Mouse (Mus musculus): ENCODE results near the gene Npvf. TPM values are rescaled to one million over a fixed set of nuclear protein-coding genes. Genes with fewer than 3 reads are reported as not detected.

Gene Npvf
- not detected for polyA plus RNA-seq (2015; fragmentation: Illumina TruSeq; extraction: RNeasy Lipid Tissue Mini Kit (QIAGEN cat#74804); ENCODE audit: low read depth, low replicate concordance)

GRCm38 (mm10) chr6:50654356-50654755, at the start of gene Npvf:
TSS of gene Npvf (minus strand) at chr6:50654439.

Other genes with a start within 250 kb of the Npvf start
- gene Osbpl3, start 198.2 kb downstream of the Npvf start, polyA plus RNA-seq (2015; fragmentation: Illumina TruSeq; extraction: RNeasy Lipid Tissue Mini Kit (QIAGEN cat#74804); ENCODE audit: low read depth, low replicate concordance), result 22.6 TPM
- 143 TPM for gene Cycs, start 87.9 kb downstream of the Npvf start, polyA plus RNA-seq (2015; fragmentation: Illumina TruSeq; extraction: RNeasy Lipid Tissue Mini Kit (QIAGEN cat#74804); ENCODE audit: low read depth, low replicate concordance)
- gene 4921507P07Rik, start 57.8 kb downstream of the Npvf start, polyA plus RNA-seq (2015; fragmentation: Illumina TruSeq; extraction: RNeasy Lipid Tissue Mini Kit (QIAGEN cat#74804); ENCODE audit: low read depth, low replicate concordance), result 0.61 TPM

Measured in brain, adult 10 weeks (tissue).